Comparison of ENCODE assay signal across 7 mouse cellular contexts in genomic region chr6:112489910-112490559, GRCm38 (mm10). TPM values are rescaled to one million over a fixed set of nuclear protein-coding genes. Genes with fewer than 3 reads are reported as not detected.
A peak's percentile ranks its signal among the peaks of the same experiment; 100 is the strongest.
DNase-seq lines count a peak whose midpoint lies in the region; ATAC-seq and TF ChIP-seq lines count a peak whose summit lies in the region.

Oxtr (minus strand) TSS chr6:112489943.

- WGBS in lung, embryonic 16.5 days: 8% methylated on average over 24 of the region's 24 CpGs
- 9% methylated on average over 24 of the region's 24 CpGs for WGBS in limb, embryonic 13.5 days
- 7% methylated on average over 24 of the region's 24 CpGs for WGBS in stomach, embryonic 16.5 days

- no peaks in the 10 kb centered on the region for H3K9me3 ChIP-seq in lung, embryonic 16.5 days (ENCODE audit: control insufficient read depth, low read length)
- H3K9me3 ChIP-seq in limb, embryonic 13.5 days: no peaks in the 10 kb centered on the region
- no peaks in the 10 kb centered on the region for H3K9me3 ChIP-seq in stomach, embryonic 16.5 days (replicated peaks; ENCODE audit: control insufficient read depth, low read length)

- H3K4me3 ChIP-seq in lung, embryonic 16.5 days (ENCODE audit: low read length): peak within 1 kb of the TSS; percentile 45
- H3K4me3 ChIP-seq in embryonic fibroblast, embryonic 13.5 days (ENCODE audit: insufficient read depth, low read length): peak within 1 kb of the TSS; percentile 11; the same call in 1 of the 2 replicates
- H3K4me3 ChIP-seq in limb, embryonic 13.5 days: peak within 1 kb of the TSS; percentile 43
- H3K4me3 ChIP-seq in stomach, embryonic 16.5 days (replicated peaks; ENCODE audit: low read length): peak within 1 kb of the TSS; percentile 48

- peaks cover 45% of the 10 kb centered on the region for H3K27me3 ChIP-seq in lung, embryonic 16.5 days (ENCODE audit: control insufficient read depth, insufficient read depth, low read depth, low read length)
- peaks cover 75% of the 10 kb centered on the region for H3K27me3 ChIP-seq in limb, embryonic 13.5 days
- H3K27me3 ChIP-seq in stomach, embryonic 16.5 days (ENCODE audit: control insufficient read depth, insufficient read depth, low read length): peaks cover 38% of the 10 kb centered on the region

- H3K9ac ChIP-seq in lung, embryonic 16.5 days (ENCODE audit: low read length): peak within 1 kb of the TSS; percentile 51
- H3K9ac ChIP-seq in limb, embryonic 13.5 days: peak within 1 kb of the TSS; percentile 59
- H3K9ac ChIP-seq in stomach, embryonic 16.5 days (ENCODE audit: low read length): peak within 1 kb of the TSS; percentile 63

- H3K27ac ChIP-seq in lung, embryonic 16.5 days (ENCODE audit: low read length): no peak within 1 kb of the TSS
- H3K27ac ChIP-seq in embryonic fibroblast, embryonic 13.5 days (ENCODE audit: insufficient read depth, low read length): no peak within 1 kb of the TSS
- H3K27ac ChIP-seq in limb, embryonic 13.5 days: no peak within 1 kb of the TSS
- no peak within 1 kb of the TSS for H3K27ac ChIP-seq in stomach, embryonic 16.5 days (ENCODE audit: low read length)

- no peak for DNase-seq in lung, postnatal 10 days
- DNase-seq in right cerebral cortex, postnatal 36 days (ENCODE audit: low spot score in 2 of 2): no peak
- DNase-seq in right cerebral cortex, adult 18-20 months: no peak

- H3K4me1 ChIP-seq in lung, embryonic 16.5 days (replicated peaks; ENCODE audit: control insufficient read depth, insufficient read depth, low read length): peaks cover 19% of the 10 kb centered on the region
- H3K4me1 ChIP-seq in embryonic fibroblast, embryonic 13.5 days (ENCODE audit: control insufficient read depth, insufficient read depth, low read length): 0 out of 2 replicates have a peak, but pooled peaks cover 9% of the 10 kb centered on the region
- H3K4me1 ChIP-seq in limb, embryonic 13.5 days: peaks cover 29% of the 10 kb centered on the region
- peaks cover 21% of the 10 kb centered on the region for H3K4me1 ChIP-seq in stomach, embryonic 16.5 days (ENCODE audit: control insufficient read depth, insufficient read depth, low read length)

- TF ChIP-seq POLR2A in embryonic fibroblast, embryonic 13.5 days (IDR thresholded peaks at IDR 0.05; ENCODE audit: low read depth, low read length): no peak

- TF ChIP-seq CTCF in embryonic fibroblast, embryonic 13.5 days (IDR thresholded peaks at IDR 0.05; ENCODE audit: borderline replicate concordance, insufficient read depth, low read length): no peak

- H3K4me2 ChIP-seq in lung, embryonic 16.5 days (ENCODE audit: low read depth, low read length): peak within 1 kb of the TSS; percentile 72
- H3K4me2 ChIP-seq in limb, embryonic 13.5 days (replicated peaks): peak within 1 kb of the TSS; percentile 74
- peak within 1 kb of the TSS; percentile 83 for H3K4me2 ChIP-seq in stomach, embryonic 16.5 days (ENCODE audit: low read depth, low read length)

- H3K36me3 ChIP-seq in lung, embryonic 16.5 days (ENCODE audit: control insufficient read depth, insufficient read depth, low read length): no peaks in the 10 kb centered on the region
- no peaks in the 10 kb centered on the region for H3K36me3 ChIP-seq in limb, embryonic 13.5 days
- H3K36me3 ChIP-seq in stomach, embryonic 16.5 days (ENCODE audit: control insufficient read depth, insufficient read depth, low read length): no peaks in the 10 kb centered on the region

- ATAC-seq in lung, embryonic 16.5 days (ENCODE audit: low read depth): no peak
- ATAC-seq in limb, embryonic 13.5 days (ENCODE audit: low FRiP score, low read depth): no peak
- no peak for ATAC-seq in stomach, embryonic 16.5 days (ENCODE audit: insufficient read depth, low FRiP score)

RNA-seq across cellular contexts. Expression of gene Oxtr, which starts in this region (rescaled TPM):
- polyA plus RNA-seq in lung, embryonic 16.5 days (2015; fragmentation: Nextera tagmentation; extraction: Ambion mirVana): 0.15 and 0.16 TPM in 2 replicates
- polyA plus RNA-seq in embryonic fibroblast, embryonic 13.5 days (2011; ENCODE audit: insufficient read length, low read depth, missing spikeins): not detected in 2 replicates
- polyA plus RNA-seq in limb, embryonic 13.5 days (2015; fragmentation: Nextera tagmentation; extraction: Ambion mirVana): 0.28 and 0.42 TPM in 2 replicates
- 0.32 and 0.35 TPM in 2 replicates for polyA plus RNA-seq in stomach, embryonic 16.5 days (2015; fragmentation: Nextera tagmentation; extraction: Ambion mirVana)
